Mouse (Mus musculus): Measurements from ENCODE around the gene B4galt3.
"Not testable (repeated sequence)": the region's sequence is repeated elsewhere in the genome, so short reads cannot be mapped to it uniquely, and the experiment has no call there.

DNA sequence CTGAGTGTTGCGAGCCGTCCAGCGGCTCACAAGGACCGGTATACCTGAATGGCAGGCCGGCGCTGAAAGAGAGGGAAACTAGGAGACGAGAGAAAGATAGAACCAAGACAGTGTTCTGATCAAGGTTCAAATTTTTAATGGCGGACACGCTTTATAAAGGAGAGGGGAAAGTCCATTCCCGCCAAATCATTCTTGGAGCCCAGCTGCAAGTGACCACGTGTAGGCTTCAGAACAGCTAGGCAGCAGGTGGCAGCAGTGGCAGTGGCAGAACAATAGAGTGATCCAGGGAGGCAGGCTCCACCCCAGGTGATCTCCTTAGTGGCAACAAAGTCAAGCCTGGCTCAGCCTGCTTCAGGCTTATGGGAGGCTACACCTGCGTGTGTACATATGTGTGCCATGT, 28.2 kb upstream of the B4galt3 start:
- not testable (repeated sequence) for TF ChIP-seq POLR2A (IDR thresholded peaks at IDR 0.05; ENCODE audit: control insufficient read depth in 1 of 2, insufficient read depth in 1 of 2, low read depth in 1 of 2, low read length in 2 of 2, poor library complexity in 1 of 2); MAFK (IDR thresholded peaks at IDR 0.05; ENCODE audit: borderline replicate concordance, low read depth, low read length); CTCF (IDR thresholded peaks at IDR 0.05 in 2 of 3, conservative IDR thresholded peaks at IDR 0.05 in 1 of 3; ENCODE audit: control insufficient read depth in 1 of 3, insufficient read depth in 1 of 3, low read depth in 2 of 3, low read length in 3 of 3, poor library complexity in 1 of 3, severe bottlenecking in 1 of 3); ZC3H11A (IDR thresholded peaks at IDR 0.05; ENCODE audit: low read depth, low read length); HCFC1 (IDR thresholded peaks at IDR 0.05; ENCODE audit: low read depth, low read length)
